Mouse (Mus musculus): ENCODE measurements at regions not wholly inside any gene's neighbourhood (a gene's known extent, or its start where the extent isn't known, plus 50 kb on each side); places are given as distances from the start of the nearest gene placed in this dataset.

DNA sequence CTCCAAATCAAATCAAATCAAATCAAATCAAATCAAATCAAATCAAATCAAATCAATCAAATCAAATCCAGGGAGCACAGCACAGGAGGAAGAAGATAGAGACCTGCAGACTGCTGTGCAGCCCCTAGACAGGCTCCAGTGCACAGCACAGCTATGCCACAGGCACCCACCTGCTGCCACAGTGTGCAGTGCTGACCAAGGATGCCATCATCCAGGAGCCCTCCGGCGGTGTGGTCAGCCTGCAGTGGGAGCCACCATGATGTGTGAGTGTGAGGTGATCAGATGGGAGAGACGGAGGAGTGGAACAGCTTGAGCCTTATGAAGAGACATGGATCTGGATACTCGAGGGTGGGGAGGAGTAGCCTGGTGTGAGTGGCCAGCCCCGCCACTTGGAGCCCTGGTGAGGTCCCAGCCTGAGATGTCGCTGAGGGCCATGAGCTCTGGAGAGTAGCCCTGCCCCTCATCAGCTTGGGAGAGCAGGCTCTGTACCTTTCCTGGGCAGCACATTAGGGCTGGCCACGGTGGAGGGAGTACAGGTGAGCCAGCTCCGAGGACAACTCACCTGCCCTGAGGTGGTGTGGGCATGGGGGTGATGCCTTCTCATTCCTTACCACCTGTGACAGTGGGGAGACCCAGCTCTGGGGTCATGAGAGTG, 252.4 kb downstream of the Dact1 start:
- H3K27me3 ChIP-seq, result peaks cover 13% of the 10 kb centered on the region
- no peak overlapping the region for H3K9ac ChIP-seq
- ATAC-seq (ENCODE audit: insufficient number of reproducible peaks, insufficient read depth, low FRiP score, low TSS enrichment, low read depth), result no peak
- no peak overlapping the region for H3K27ac ChIP-seq
- H3K4me1 ChIP-seq, result peaks cover 10% of the 10 kb centered on the region; the same call in 1 of the 2 replicates
- H3K36me3 ChIP-seq, result no peaks in the 10 kb centered on the region
- no peak overlapping the region for H3K4me2 ChIP-seq
- 86% methylated on average over 8 of the region's 8 CpGs for WGBS
- no peak overlapping the region for H3K4me3 ChIP-seq
- no peaks in the 10 kb centered on the region for H3K9me3 ChIP-seq

DNA sequence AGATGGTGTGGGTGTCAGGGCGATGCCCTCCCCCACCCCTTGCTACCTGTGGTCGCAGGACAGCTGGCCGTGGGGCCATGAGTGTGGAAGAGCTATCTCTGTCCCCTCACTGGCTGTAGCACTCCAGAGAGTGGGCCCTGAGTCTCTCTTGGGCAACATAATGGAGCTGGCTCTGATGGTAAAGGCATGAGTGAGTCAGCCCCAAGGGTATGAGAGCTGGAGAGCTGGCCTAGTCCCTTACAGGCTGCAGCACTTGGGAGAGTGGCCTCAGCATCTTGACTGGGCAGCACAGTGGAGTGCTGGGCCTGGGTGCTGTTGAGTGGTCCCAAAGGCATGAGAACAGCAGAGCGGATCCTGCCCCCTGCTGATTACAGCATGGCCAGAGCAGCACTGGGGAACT, 253.5 kb downstream of the Dact1 start:
- H3K9ac ChIP-seq, result no peak overlapping the region
- ATAC-seq (ENCODE audit: insufficient number of reproducible peaks, insufficient read depth, low FRiP score, low TSS enrichment, low read depth), result no peak
- no peak overlapping the region for H3K27ac ChIP-seq

DNA sequence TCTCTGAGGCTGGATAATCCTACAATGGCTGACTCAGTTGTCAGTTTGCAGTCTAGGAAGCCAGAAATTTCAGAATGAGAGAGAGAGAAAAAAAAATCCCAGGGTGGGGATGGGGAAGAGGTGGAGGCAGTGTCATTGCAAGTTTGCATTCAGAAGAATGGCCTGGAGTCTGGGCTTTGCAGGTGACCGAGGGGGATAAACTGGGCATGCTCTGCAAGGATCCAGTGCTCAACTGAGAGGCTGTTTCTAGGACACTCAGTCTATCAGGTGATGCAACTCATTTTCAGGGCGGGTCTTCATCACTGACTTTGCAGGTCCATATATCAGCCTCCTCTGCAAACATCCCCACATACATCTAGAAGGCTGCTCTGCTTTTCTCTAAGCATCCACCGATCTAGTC, 256.7 kb downstream of the Dact1 start:
- Histone ChIP-seq H3K4me3 (no peak overlapping the region), H3K27me3 (peaks cover 13% of the 10 kb centered on the region), H3K9me3 (no peaks in the 10 kb centered on the region), H3K9ac (no peak overlapping the region), H3K27ac (no peak overlapping the region), H3K4me2 (no peak overlapping the region), H3K36me3 (no peaks in the 10 kb centered on the region), H3K4me1 (peaks cover 26% of the 10 kb centered on the region)
- WGBS, result 91% methylated on average over 3 of the region's 3 CpGs
- ATAC-seq (ENCODE audit: insufficient number of reproducible peaks, insufficient read depth, low FRiP score, low TSS enrichment, low read depth), result no peak

More for the DNA sequence above, 253.5 kb downstream of the Dact1 start:
- Histone ChIP-seq H3K4me2 (no peak overlapping the region), H3K27me3 (peaks cover 13% of the 10 kb centered on the region), H3K4me3 (no peak overlapping the region), H3K36me3 (no peaks in the 10 kb centered on the region), H3K4me1 (peaks cover 14% of the 10 kb centered on the region), H3K9me3 (no peaks in the 10 kb centered on the region)
- 93% methylated on average over 4 of the region's 4 CpGs for WGBS

DNA sequence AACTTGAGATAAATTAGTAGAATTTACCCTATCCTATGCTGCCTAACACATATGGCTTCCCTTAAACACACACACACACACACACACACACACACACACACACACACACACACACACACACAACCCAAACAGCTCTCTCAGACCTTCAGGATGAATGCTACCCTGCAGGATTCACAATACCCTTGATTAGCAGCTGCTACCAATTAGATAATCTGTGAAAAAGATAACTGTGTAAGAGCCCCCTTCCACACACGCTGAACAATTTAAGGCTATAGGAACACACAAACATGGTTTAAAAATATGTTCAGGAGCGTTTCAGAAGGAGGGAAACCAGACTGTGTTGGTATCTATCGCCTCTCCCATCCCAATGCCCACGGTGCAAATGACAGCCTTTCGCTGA, 258.6 kb downstream of the Dact1 start:
- H3K9me3 ChIP-seq, result no peaks in the 10 kb centered on the region
- no peak overlapping the region for H3K9ac ChIP-seq
- H3K4me2 ChIP-seq, result no peak overlapping the region
- H3K4me3 ChIP-seq, result no peak overlapping the region
- no peaks in the 10 kb centered on the region for H3K36me3 ChIP-seq
- WGBS, result 59% methylated on average over 5 of the region's 5 CpGs
- ATAC-seq (ENCODE audit: insufficient number of reproducible peaks, insufficient read depth, low FRiP score, low TSS enrichment, low read depth), result no peak
- peaks cover 29% of the 10 kb centered on the region for H3K4me1 ChIP-seq
- H3K27ac ChIP-seq, result no peak overlapping the region
- peaks cover 3% of the 10 kb centered on the region; the same call in 1 of the 2 replicates for H3K27me3 ChIP-seq

DNA sequence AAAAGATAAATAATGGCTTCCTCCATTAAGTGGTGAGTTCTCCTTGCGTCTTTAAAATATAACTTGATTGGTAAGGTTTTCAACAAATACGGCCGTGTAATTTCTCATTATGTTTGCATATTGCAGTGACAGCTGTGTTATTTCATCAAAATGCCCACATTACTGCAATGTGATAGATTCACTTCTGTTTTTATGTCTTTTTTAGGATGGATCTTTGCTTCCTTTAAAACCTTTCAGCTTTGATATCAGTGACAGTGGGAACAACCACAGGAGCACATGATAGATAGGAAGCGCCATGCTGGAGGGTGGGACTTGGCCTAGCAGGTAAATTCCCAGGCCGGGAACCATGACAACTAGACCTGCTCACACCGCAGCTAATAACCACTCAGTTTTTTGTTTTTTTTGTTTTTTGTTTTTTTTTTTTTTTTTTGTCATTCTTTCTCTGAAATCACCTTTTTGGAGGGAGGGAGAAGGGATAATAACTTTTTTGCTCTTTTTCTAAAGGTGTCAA, 259.3 kb downstream of the Dact1 start:
- H3K36me3 ChIP-seq, result no peaks in the 10 kb centered on the region
- peaks cover 3% of the 10 kb centered on the region; the same call in 1 of the 2 replicates for H3K27me3 ChIP-seq
- H3K27ac ChIP-seq, result no peak overlapping the region
- peaks cover 29% of the 10 kb centered on the region for H3K4me1 ChIP-seq
- no peak overlapping the region for H3K4me3 ChIP-seq
- WGBS, result 82% methylated on average over 6 of the region's 6 CpGs
- H3K4me2 ChIP-seq, result no peak overlapping the region
- no peak overlapping the region for H3K9ac ChIP-seq
- no peak for ATAC-seq (ENCODE audit: insufficient number of reproducible peaks, insufficient read depth, low FRiP score, low TSS enrichment, low read depth)
- H3K9me3 ChIP-seq, result no peaks in the 10 kb centered on the region

DNA sequence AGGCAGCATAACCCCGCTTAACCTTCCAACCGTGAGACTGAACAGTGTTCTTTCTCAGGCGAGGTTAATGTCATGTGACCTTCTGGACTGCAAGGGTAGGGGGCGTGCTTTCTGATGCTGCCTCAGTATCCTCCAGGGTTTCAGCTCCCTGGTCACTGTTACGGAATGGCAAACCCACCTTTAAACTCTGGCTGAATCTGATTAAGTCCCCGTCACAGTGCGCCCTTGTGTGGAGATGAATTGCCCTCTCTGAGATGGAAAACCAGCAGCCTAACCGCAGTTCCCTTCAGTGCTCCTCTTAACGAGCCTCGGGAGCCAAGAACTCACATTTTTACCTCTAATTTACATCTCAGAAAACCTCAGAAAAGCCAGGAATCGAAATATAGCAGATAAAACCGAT, 260.0 kb downstream of the Dact1 start:
- Histone ChIP-seq H3K36me3 (no peaks in the 10 kb centered on the region), H3K4me1 (peaks cover 29% of the 10 kb centered on the region), H3K27me3 (peaks cover 3% of the 10 kb centered on the region), H3K9me3 (no peaks in the 10 kb centered on the region), H3K27ac (peak overlapping the region; percentile 74; the same call in 1 of the 2 replicates), H3K9ac (no peak overlapping the region), H3K4me2 (no peak overlapping the region), H3K4me3 (no peak overlapping the region)
- WGBS, result 27% methylated on average over 12 of the region's 12 CpGs
- peak; percentile 69; the same call in 1 of the 2 replicates for ATAC-seq (ENCODE audit: insufficient number of reproducible peaks, insufficient read depth, low FRiP score, low TSS enrichment, low read depth)

DNA sequence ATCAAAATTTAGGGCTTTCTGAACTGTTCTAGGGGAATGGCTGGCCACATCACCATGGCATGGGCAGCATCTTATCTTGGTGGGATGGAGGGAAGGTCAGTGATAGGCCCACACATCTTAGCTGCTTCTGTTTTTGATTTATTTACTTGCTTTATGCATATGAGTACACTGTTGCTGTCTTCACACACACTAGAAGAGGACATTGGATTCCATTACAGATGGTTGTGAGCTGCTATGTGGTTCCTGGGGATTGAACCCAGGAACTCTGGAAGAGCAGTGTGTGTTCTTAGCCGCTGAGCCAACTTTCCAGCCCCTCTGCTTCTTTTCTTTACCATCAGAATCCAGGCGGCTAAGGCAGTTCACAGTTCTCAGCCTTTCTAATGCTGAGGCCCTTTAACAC, 260.4 kb downstream of the Dact1 start:
- 77% methylated on average over 2 of the region's 2 CpGs for WGBS
- Histone ChIP-seq H3K27ac (peak overlapping the region; percentile 74), H3K27me3 (no peaks in the 10 kb centered on the region; the same call in 1 of the 2 replicates), H3K9ac (no peak overlapping the region), H3K4me1 (peaks cover 29% of the 10 kb centered on the region), H3K36me3 (no peaks in the 10 kb centered on the region), H3K4me3 (no peak overlapping the region), H3K4me2 (no peak overlapping the region), H3K9me3 (no peaks in the 10 kb centered on the region)
- 0 out of 2 replicates have a peak, but pooled peaks have one; percentile 15 for ATAC-seq (ENCODE audit: insufficient number of reproducible peaks, insufficient read depth, low FRiP score, low TSS enrichment, low read depth)

DNA sequence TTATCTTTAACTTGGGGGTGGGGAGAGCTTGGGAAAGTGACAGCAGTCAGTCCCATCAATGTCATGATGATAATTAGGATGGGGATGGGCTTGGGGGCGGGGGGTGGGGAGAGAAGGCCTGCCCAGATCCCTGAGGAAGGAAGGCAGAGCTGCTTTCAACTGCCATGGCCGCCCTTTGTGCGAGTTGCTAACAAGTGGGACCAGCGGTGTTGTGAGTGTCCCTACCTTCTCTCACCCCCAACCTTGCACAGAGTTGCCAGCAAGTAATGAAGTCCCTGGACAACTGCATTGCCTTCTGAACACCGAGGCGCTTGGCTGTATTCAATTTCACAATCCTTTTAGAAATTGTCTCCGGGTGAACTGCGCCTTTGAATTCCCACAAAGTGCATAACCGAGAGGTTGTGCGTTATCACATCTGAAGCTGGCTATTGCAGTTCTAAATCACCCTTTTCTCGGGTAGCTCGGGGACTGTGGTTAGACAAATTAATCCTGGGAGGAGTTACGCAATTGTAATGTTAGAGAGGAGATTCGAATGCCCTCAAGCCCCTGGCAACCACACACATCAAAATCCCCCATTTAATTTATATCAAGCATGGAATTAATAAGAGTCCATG, 257.9 kb upstream of the Daam1 start:
- 38% methylated on average over 14 of the region's 14 CpGs for WGBS
- Histone ChIP-seq H3K4me1 (peaks cover 31% of the 10 kb centered on the region), H3K4me3 (no peak overlapping the region), H3K9ac (no peak overlapping the region), H3K4me2 (no peak overlapping the region), H3K36me3 (no peaks in the 10 kb centered on the region), H3K27ac (no peak overlapping the region), H3K9me3 (no peaks in the 10 kb centered on the region), H3K27me3 (no peaks in the 10 kb centered on the region; the same call in 1 of the 2 replicates)
- ATAC-seq (ENCODE audit: insufficient number of reproducible peaks, insufficient read depth, low FRiP score, low TSS enrichment, low read depth), result no peak

DNA sequence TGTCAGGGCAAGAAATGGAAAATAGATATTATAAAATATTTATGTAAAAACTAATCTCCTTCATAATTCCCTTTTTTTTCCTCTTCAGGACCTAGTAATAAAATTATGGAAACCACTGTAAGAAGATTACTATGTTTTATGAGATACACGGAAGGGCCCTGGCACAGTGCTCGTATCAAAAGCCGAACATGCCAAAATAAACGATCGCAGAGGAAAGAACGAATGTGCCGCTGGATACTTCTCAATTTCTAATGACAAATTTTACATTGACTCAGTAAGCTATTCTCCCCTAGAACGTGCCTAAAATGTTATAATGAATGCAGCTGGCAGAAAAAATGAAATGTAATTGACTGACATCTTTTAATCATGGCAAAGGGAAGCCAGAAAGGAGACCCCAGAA, 257.4 kb upstream of the Daam1 start:
- Histone ChIP-seq H3K9ac (no peak overlapping the region), H3K4me1 (peaks cover 35% of the 10 kb centered on the region), H3K36me3 (no peaks in the 10 kb centered on the region), H3K27me3 (no peaks in the 10 kb centered on the region; the same call in 1 of the 2 replicates), H3K9me3 (no peaks in the 10 kb centered on the region), H3K27ac (no peak overlapping the region), H3K4me2 (no peak overlapping the region), H3K4me3 (no peak overlapping the region)
- WGBS, result 73% methylated on average over 8 of the region's 8 CpGs
- no peak for ATAC-seq (ENCODE audit: insufficient number of reproducible peaks, insufficient read depth, low FRiP score, low TSS enrichment, low read depth)

DNA sequence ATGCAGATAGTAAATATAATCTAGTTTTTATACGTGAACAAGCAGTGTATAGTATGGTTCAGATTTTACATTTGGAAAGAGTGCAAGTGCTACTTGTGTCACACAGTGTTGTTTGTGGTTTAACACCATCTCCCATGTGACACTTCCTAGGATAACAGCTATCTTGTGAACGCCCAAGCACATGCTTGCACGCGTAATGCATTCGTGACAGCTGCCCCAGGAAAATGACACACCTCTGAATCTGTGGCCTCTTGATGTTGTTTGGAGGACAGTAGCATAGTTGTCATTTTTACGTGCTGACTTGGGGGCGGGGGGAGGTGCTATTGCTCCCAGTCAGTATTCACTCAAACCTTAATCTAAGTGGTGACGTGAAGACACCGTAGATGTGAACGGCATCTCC, 256.2 kb upstream of the Daam1 start:
- ATAC-seq (ENCODE audit: insufficient number of reproducible peaks, insufficient read depth, low FRiP score, low TSS enrichment, low read depth), result no peak
- H3K27me3 ChIP-seq, result no peaks in the 10 kb centered on the region; the same call in 1 of the 2 replicates
- H3K4me1 ChIP-seq, result peaks cover 42% of the 10 kb centered on the region
- no peak overlapping the region for H3K4me3 ChIP-seq
- H3K36me3 ChIP-seq, result no peaks in the 10 kb centered on the region
- no peak overlapping the region for H3K27ac ChIP-seq
- H3K9me3 ChIP-seq, result no peaks in the 10 kb centered on the region
- no peak overlapping the region for H3K9ac ChIP-seq
- H3K4me2 ChIP-seq, result no peak overlapping the region
- 88% methylated on average over 10 of the region's 10 CpGs for WGBS

DNA sequence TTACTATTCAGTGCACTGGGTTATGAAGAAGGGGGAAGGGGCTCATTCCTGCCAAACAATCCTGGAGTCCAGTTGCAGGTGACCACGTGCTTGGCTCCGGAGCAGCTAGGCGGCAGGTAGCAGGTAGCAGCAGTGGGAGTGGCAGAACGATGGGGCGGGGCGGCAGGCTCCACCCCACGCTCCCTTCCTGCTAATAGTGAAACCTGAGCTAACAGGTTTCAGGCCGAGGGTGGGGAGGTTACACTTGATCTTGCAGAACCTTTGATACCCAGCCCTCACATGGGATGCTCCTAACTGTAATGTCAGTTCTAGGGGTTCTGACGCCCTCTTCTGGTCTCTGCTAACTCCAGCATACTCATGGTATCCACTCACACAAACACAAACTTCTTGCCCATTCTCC, 253.5 kb upstream of the Daam1 start:
- H3K4me2 ChIP-seq, result peak overlapping the region; percentile 60
- WGBS, result 2% methylated on average over 9 of the region's 9 CpGs
- peak overlapping the region; percentile 29 for H3K4me3 ChIP-seq
- H3K27me3 ChIP-seq, result no peaks in the 10 kb centered on the region; the same call in 1 of the 2 replicates
- H3K36me3 ChIP-seq, result no peaks in the 10 kb centered on the region
- ATAC-seq (ENCODE audit: insufficient number of reproducible peaks, insufficient read depth, low FRiP score, low TSS enrichment, low read depth), result peak; percentile 56; the same call in 1 of the 2 replicates
- 0 out of 2 replicates have a peak overlapping the region, but pooled peaks have one; percentile 32 for H3K9ac ChIP-seq
- H3K27ac ChIP-seq, result no peak overlapping the region
- peaks cover 26% of the 10 kb centered on the region for H3K4me1 ChIP-seq
- no peaks in the 10 kb centered on the region for H3K9me3 ChIP-seq

DNA sequence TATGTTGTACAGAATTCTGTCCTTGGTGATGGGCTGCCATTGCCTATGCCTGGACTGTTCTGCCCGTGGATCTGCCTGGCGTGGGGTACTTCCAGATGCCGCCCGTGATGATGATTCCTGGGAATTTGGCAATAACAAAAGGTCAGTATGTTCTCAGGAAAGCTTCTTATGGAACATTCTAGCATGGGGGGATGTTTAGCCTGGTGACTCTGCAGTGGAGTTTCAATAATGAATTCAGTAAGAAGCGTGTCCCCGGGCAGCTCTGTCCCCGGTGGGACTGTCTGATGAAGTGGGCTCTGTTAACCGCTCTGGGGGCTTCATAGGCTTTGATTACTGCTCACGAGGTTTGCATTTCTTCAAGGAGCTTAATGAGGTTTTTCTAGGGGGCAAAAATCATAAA, 252.9 kb upstream of the Daam1 start:
- Histone ChIP-seq H3K27me3 (no peaks in the 10 kb centered on the region; the same call in 1 of the 2 replicates), H3K4me3 (no peak overlapping the region), H3K27ac (no peak overlapping the region), H3K9ac (no peak overlapping the region), H3K4me1 (peaks cover 21% of the 10 kb centered on the region), H3K4me2 (peak overlapping the region; percentile 60; the same call in 1 of the 2 replicates), H3K36me3 (no peaks in the 10 kb centered on the region), H3K9me3 (no peaks in the 10 kb centered on the region)
- ATAC-seq (ENCODE audit: insufficient number of reproducible peaks, insufficient read depth, low FRiP score, low TSS enrichment, low read depth), result no peak
- whole genome bisulfite sequencing, result 62% methylated on average over 9 of the region's 9 CpGs

Data from embryonic facial prominence, embryonic 13.5 days (tissue).